Mouse (Mus musculus): ENCODE measurements around the gene Fyn. TPM values are rescaled to one million over a fixed set of nuclear protein-coding genes. Genes with fewer than 3 reads are reported as not detected.

Fyn gene
- polyA plus RNA-seq, 1 experiment from 2014 or later: 11.2 TPM

Other genes starting within 250 kb of the Fyn start
- 8.7 and 9.6 TPM in 2 replicates for gene Fam229b, start 234.9 kb upstream of the Fyn start, polyA plus RNA-seq (2015; fragmentation: Nextera tagmentation; extraction: Ambion mirVana)
- gene Tube1, start 234.9 kb upstream of the Fyn start, polyA plus RNA-seq (2015; fragmentation: Nextera tagmentation; extraction: Ambion mirVana): 8.6 and 10.1 TPM in 2 replicates
- gene Ccn6, start 205.1 kb upstream of the Fyn start, polyA plus RNA-seq (2015; fragmentation: Nextera tagmentation; extraction: Ambion mirVana): 0.19 TPM in 1 of 2 replicates, not detected in the other
- gene Traf3ip2, start 244.1 kb downstream of the Fyn start, polyA plus RNA-seq (2015; fragmentation: Nextera tagmentation; extraction: Ambion mirVana): 10.1 and 10.3 TPM in 2 replicates

Measured in heart, embryonic 13.5 days (tissue).